Mouse (Mus musculus) right cerebral cortex, postnatal 25 days (tissue): ENCODE data around the gene Ano1.

Experiments
- DNase-seq: peaks from one replicate; pipeline ENCODE4 v3.0.0; 2022

Gene Ano1

DNA sequence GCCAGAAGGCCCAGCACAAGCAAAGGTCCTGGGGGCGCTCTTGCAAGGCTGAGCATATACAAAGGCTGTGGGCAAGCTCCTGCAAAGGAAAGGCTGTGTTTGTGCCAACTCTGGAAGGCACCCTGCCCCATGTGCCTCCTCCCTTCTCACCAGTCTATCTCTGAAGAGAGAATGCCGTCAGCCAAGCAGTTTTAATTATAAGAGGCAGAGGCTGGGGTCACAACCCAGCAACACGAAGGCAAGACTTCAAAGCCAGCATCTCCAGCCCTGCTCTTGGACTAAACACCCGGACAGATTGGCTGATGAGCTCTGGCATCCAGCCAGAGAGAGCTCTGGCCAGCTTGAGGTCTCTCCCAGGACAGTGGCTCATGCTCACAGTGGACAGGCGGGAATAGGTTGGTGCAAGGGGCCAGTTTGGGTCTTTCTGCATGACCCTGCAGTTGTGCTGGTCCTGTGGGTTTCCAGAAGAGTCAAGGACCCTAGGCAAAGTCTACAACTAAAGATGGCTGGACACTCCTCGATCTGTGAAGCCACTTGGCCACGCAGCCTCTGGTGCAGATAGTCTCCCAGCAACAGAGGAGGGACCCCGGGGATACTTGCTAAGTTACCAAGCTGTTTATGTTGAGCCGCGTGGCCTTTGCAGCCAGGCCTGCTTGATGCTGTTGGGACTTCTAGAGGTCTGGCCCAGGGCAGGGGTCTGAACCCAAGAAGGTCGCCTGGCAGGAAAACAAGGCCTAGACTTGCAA lies 12.9 kb upstream of the Ano1 start:
- DNase-seq, result no peak

DNA sequence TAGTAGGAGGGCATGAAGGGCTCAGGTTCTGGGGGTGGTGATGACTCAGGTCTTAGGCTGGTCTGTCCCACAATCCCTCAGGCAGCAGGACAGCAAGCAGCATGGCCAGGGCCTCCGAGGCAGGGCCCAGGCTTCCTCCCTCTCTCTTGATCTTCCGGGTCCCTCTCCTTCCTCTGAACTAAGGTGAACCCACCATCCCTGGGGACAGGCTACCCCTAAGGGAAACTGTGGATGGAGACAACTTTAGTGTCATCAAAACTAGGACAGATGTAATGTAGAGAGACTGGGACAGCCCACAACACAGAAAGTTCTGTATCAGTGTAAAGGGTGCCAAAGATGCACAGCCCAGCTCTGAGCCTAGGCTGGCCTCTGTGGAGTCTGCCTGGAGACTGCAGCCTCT lies 12.2 kb upstream of the Ano1 start:
- no peak for DNase-seq

DNA sequence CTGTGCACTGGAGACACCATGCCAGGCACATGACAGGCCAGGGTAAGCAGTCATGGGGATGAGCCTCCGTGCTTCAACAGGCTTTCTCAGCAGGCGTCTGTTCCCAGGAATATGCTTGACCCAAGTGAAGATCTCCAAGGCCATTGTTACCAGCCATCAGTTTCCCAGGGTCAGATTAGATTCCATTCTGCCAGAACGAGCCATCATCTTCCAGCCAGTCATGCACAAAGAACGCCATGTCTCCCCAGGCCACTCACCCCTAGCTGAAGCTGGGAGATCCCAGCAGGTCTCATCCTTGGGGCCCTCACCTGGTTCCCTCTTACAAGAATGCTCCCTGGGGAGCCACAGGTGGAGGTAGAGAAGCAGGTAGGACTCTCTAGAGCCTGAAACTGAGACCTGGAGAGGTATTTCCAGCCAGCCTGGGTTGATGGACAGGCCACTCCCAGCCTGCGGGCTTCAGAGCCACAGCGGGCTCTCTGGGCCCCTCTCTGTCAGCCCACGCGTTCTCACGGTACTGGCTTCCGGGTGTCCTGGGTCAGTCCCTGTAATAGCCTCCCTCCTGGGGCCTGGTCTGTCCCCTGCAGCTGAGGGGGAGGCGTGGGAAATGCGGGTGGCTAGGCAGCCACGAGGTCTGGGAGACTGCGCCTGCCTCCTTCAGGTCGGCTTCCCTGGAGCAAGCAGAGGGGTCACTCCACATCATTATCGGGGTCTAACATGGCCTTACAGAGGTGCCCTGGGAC lies 10.9 kb upstream of the Ano1 start:
- DNase-seq, result no peak

- no peak for DNase-seq
Observed at GRCm38 (mm10) chr7:144760228-144760627, 8.5 kb upstream of the Ano1 start.

DNA sequence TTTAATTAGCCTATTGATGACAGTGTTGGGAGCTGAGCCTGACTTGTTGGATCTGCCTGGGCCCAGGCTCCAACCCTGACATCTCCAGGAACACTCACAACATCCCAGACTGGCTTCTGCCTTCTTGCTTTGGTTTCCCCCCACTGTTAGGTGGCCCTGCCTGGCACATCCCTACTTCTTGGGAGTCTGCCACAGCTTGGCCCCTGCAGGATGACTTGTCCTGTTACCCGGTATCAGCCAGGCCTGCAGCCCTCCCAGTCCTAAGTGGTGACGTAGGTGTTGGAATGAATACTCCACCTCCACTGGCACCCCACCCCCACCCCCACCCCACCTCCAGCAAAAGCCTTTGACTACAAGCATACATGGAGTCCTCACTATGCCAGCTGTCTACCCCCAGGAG lies 7.7 kb upstream of the Ano1 start:
- no peak for DNase-seq

GRCm38 (mm10) chr7:144755511-144756378 lies 4.0 kb upstream of the Ano1 start:
- no peak for DNase-seq

- no peak for DNase-seq
Observed at GRCm38 (mm10) chr7:144754722-144755121, 2.9 kb upstream of the Ano1 start.

- no peak for DNase-seq
Observed at GRCm38 (mm10) chr7:144753657-144754031, 1.9 kb upstream of the Ano1 start.

DNA sequence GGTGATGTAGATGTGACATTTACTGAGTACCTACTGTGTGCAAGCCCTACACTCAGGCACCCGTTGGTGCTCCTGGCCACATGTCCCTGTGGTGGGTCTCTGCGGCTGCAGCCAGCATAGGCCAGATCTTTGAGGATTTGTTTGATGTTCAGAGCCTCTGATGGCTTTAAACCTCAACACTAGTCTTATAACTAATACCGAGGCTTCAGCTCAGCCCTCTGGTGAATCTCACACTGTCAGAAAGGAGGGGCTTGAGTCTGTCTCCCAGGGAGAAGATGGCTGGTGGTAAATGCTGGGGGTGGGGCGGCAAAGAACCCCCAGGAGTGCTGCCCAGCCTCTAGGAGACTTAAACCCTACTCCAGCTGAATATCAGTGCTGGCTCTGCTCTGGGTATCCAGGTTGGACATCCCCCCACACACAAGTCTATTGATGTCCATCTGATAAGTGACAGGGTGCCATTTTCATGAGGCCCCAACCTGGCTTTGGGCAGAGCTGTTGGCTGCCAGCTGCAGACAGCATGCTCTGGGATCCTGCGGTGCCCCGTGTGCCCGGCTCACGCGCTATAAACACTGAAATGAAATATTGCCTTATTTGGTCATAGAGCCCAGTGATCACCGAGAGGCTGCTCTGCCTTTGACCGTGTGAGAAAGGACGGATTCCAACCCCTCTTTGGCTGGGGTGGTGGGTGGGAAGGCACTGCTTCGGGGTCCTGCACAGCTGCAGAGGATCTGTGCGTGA lies 1.3 kb upstream of the Ano1 start:
- DNase-seq, result no peak

GRCm38 (mm10) chr7:144747756-144748155 lies 4.0 kb downstream of the Ano1 start:
- DNase-seq, result no peak

DNA sequence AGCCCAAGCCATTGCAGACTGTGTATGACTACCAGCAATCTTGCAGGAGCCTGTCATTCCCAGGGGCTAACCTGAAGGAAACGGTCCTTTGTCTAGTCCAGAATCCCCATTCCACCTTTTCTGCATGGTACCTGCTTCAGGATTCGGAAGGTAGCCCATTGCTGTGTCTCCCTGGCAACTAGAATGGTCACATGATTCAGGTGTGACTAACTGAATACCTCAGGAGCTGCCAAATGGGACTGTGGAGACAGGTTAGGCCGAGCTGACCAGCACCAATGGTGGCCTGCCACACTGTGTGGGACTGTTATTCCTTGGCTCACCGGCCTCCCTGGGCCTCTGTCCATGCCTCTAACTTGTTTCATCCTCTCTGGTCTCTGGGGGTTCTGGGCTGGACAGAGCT lies 5.3 kb downstream of the Ano1 start:
- DNase-seq, result no peak

GRCm38 (mm10) chr7:144743874-144744273 lies 7.9 kb downstream of the Ano1 start:
- no peak for DNase-seq

GRCm38 (mm10) chr7:144740643-144741042 lies 11.1 kb downstream of the Ano1 start:
- DNase-seq, result no peak

DNA sequence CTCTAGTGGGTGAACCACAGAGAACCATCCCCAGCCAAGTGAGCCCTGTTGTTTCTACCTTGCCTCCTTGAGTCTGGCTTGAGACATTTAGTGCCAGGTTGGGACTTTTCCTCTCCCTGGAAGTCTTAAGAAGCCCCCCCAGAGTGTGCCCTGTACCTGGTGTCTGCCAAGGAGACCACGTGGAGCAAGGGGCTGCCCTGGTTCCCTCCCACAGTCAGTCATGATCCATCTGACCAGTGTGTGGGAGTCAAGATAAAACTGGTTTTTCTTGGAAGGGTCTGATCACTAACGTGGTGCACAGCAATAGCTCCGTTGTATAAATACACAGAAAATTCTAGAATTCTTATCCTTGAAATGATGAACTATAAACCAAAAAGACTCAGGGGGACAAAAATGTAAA lies 12.0 kb downstream of the Ano1 start:
- no peak for DNase-seq

DNA sequence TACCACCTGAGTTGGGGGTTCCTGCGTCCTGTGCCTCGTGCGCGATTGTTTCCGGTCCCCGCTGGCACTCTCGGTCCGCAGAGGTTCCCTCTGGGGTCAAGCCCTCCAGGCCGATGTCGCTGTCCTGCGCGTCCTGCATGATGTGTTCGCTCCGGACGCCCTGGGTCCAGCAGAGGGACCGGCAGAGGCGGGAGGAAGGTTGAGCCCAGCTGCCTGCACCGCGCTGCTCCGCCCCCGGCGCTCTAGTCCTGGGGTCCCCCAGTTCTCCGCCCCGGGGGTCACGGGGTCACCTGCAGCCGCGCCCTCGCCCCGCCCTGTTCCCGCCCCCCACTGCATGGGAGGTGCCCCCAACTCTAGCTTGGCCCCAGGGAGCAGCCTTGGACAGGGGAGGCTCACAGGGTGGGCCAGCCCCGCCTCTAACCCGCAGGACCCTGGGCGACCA lies 13.4 kb downstream of the Ano1 start:
- no peak for DNase-seq

GRCm38 (mm10) chr7:144731897-144732291 lies 19.9 kb downstream of the Ano1 start:
- DNase-seq, result no peak

DNA sequence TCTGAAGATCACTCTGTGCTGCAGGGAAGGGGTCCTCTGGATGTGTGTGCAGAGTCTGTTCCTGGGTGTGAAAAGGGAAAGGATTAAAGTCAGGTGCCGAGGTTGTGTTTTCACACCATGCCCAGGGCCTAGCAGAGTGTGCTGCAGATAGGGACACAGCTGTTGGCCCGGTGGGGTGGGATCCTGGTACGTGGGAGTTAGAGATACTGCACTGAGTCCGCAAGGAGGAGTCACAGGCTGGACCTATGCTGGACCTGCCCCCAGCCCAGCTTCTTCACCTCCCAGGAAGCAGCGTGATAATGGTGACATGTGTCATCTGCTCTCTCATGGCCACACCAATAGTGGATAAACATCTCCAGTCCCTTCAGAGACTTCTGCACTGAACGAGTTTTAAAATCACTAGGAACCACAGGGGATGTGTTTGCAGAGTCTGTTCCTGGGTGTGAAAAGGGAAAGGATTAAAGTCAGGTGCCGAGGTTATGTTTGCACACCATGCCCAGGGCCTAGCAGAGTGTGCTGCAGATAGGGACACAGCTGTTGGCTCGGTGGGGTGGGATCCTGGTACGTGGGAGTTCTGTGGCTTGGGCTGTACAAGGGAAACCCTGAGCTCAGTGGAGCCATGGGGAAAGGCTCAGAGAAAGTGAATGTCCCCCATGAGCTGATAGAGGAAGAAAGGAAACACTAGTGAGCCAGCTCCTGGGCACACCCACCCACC lies 20.4 kb downstream of the Ano1 start:
- DNase-seq, result no peak

DNA sequence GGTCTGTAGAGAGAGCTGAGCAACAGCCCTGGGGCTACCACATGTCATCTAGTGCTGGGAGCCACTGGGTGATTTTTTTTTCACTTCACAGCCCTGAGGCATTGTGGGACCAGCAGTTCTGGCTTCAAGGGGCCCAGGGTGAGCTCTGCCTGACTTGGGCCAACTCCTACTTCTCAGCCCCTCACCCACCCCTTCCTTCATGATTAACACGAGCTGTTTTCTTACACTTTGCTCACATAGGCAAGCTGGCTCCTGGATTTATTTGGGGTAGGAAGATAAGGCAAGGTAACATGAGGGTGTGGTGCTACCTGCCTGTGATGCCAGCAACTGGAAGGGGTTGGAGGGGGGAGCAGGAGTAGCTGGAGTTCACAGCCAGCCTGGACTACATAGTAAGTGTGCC lies 27.5 kb downstream of the Ano1 start:
- DNase-seq, result no peak

DNA sequence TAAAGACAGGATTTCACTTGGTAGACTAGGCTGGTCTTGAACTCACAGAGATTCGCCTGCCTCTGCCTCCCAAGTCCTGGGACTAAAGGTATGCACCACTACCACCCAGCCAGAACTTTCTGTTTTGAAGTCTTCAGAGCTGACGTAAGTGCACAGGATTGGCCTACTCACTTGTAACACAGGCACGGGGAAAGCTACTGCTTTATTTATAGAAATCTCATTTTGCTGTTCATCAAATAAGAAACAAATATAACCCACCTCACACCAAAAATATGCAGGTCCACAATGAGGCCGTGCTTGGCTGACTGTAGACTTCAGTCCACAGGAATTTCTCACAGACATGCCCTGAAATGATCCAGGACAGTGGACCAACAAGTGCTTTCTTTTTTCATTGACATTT lies 31.8 kb downstream of the Ano1 start:
- no peak for DNase-seq

- DNase-seq, result no peak
Observed at GRCm38 (mm10) chr7:144717736-144718135, 34.0 kb downstream of the Ano1 start.

- no peak for DNase-seq
Observed at GRCm38 (mm10) chr7:144697870-144698269, 53.9 kb downstream of the Ano1 start.
